Mouse (Mus musculus): ENCODE results near the gene Fggy. TPM values are rescaled to one million over a fixed set of nuclear protein-coding genes. Genes with fewer than 3 reads are reported as not detected.

The Fggy gene
- polyA plus RNA-seq, 1 experiment from 2014 or later = 7.9 TPM

DNA sequence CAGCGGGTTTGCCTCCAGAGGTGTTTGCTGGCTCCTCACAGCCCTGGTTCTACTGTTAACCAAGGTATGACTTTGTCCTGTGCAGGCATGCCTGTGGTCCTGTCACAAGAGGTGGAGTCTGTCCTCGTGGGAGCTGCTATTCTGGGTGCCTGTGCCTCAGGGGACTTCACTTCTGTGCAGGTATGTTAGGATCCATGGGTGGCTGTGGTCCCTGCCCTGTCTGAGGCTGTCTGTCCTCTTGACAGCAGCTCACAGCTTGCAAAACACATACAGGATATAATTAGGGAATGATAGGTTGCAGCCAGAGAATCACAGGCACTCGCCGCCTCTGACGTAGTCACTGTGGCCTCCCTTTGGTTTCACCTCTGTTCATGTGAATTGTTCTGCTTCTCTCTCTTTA, 292.2 kb downstream of the Fggy start:
- H3K36me3 ChIP-seq (ENCODE audit: control insufficient read depth, insufficient read depth, low read length) = no peaks in the 10 kb centered on the region
- no peak overlapping the region for H3K4me3 ChIP-seq (ENCODE audit: low read depth, low read length)
- H3K9me3 ChIP-seq (ENCODE audit: control insufficient read depth, low read length) = no peaks in the 10 kb centered on the region
- no peak overlapping the region for H3K9ac ChIP-seq (ENCODE audit: low read depth, low read length)
- H3K27me3 ChIP-seq (replicated peaks; ENCODE audit: control insufficient read depth, insufficient read depth, low read length) = no peaks in the 10 kb centered on the region
- no peak overlapping the region for H3K4me2 ChIP-seq
- H3K27ac ChIP-seq (ENCODE audit: low read depth, low read length) = no peak overlapping the region
- WGBS = 75% methylated on average over 5 of the region's 5 CpGs
- DNase-seq (ENCODE audit: low spot score) (no peak), ATAC-seq (replicated peaks; ENCODE audit: low FRiP score) (no peak)
- no peaks in the 10 kb centered on the region for H3K4me1 ChIP-seq (replicated peaks; ENCODE audit: control insufficient read depth, insufficient read depth, low read length)

DNA sequence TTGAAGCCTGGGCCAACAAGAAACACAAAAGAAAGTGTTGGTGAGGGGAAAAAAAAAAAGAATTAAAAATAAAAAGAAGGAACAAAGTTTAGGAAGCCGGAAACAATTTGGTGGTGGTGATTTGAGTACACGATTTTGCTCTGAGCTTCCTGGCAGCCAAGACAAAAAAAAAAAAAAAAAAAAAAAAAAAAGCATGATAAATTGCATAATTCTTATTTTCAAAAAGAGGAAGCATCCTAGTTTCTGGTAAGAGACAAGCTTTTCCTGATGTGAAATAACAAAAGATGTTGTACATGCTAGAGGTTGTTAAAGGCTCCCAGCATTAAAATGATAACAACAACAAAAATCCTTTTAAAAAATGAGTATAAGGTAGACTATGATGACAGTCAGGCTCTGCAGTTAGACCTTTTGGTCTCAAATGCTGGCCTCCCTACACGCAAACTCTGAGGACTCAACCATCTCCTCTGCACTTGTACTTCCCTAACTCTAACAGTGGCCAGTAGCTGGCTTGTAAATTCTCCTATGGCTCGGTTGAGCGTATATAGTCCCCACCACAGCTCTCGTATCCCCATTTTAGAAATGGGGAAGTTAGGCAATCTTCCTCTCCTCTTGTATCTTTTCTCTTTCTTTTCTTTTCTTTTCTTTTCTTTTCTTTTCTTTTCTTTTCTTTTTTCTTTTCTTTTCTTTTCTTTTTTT, 292.9 kb downstream of the Fggy start:
- ATAC-seq (replicated peaks; ENCODE audit: low FRiP score) (no peak), DNase-seq (ENCODE audit: low spot score) (no peak)
- Histone ChIP-seq H3K36me3 (ENCODE audit: control insufficient read depth, insufficient read depth, low read length) (no peaks in the 10 kb centered on the region), H3K27ac (ENCODE audit: low read depth, low read length) (no peak overlapping the region), H3K9me3 (ENCODE audit: control insufficient read depth, low read length) (no peaks in the 10 kb centered on the region), H3K4me3 (ENCODE audit: low read depth, low read length) (no peak overlapping the region), H3K27me3 (replicated peaks; ENCODE audit: control insufficient read depth, insufficient read depth, low read length) (no peaks in the 10 kb centered on the region), H3K4me1 (replicated peaks; ENCODE audit: control insufficient read depth, insufficient read depth, low read length) (no peaks in the 10 kb centered on the region), H3K9ac (ENCODE audit: low read depth, low read length) (no peak overlapping the region), H3K4me2 (no peak overlapping the region)
- WGBS = 51% methylated on average over 6 of the region's 6 CpGs

DNA sequence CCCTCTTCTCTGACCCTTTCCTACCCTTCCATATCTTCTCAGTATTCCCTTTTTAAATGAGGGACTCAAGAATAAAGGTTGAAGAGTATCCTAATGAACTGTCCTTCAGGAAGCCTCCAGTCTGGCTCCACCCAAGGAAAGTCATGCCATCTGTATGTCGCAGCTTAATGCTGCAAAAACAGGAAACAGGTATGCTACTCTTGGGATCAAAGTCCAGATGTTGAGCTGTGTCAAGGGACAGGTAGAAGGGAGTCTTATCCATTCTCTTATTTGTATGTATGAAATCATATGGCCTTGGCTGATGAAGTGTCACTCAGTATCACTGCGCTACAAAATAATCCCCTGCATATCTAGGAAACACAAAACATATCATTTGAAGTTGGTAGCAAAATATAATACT, 294.9 kb downstream of the Fggy start:
- Histone ChIP-seq H3K27ac (ENCODE audit: low read depth, low read length) (no peak overlapping the region), H3K4me2 (no peak overlapping the region), H3K4me1 (replicated peaks; ENCODE audit: control insufficient read depth, insufficient read depth, low read length) (no peaks in the 10 kb centered on the region), H3K9me3 (ENCODE audit: control insufficient read depth, low read length) (no peaks in the 10 kb centered on the region), H3K27me3 (replicated peaks; ENCODE audit: control insufficient read depth, insufficient read depth, low read length) (no peaks in the 10 kb centered on the region), H3K4me3 (ENCODE audit: low read depth, low read length) (no peak overlapping the region), H3K36me3 (ENCODE audit: control insufficient read depth, insufficient read depth, low read length) (no peaks in the 10 kb centered on the region), H3K9ac (ENCODE audit: low read depth, low read length) (no peak overlapping the region)
- ATAC-seq (replicated peaks; ENCODE audit: low FRiP score) = no peak
- WGBS = 85% methylated on average over 2 of the region's 2 CpGs
- DNase-seq (ENCODE audit: low spot score) = no peak

DNA sequence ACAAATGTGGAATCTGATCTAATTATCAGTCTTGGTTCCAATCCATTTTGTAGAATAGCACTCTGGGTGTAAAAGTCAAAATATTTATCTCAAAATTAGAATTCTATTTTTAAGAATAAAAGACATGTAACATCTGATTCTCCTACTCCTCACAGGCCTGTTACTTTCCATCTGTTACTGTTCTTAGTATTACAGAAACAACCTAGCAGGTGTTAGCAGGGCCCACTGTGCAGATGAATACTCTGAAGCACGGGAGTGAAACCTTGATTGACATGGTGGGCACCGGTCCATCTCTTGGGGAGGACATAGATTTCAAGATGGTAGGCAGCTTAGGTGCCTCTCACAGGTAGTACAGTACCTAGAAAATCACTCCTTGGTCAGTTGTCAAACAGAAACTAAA, 298.7 kb downstream of the Fggy start:
- ATAC-seq (replicated peaks; ENCODE audit: low FRiP score) (no peak), DNase-seq (ENCODE audit: low spot score) (no peak)
- 91% methylated on average over 2 of the region's 2 CpGs for WGBS

GRCm38 (mm10) chr4:95860601-95861000, 303.3 kb downstream of the Fggy start:
- no peak overlapping the region for H3K4me2 ChIP-seq
- 44% methylated on average over 3 of the region's 3 CpGs for WGBS
- H3K27ac ChIP-seq (ENCODE audit: low read depth, low read length) = no peak overlapping the region
- no peaks in the 10 kb centered on the region for H3K9me3 ChIP-seq (ENCODE audit: control insufficient read depth, low read length)
- no peaks in the 10 kb centered on the region for H3K27me3 ChIP-seq (replicated peaks; ENCODE audit: control insufficient read depth, insufficient read depth, low read length)
- H3K9ac ChIP-seq (ENCODE audit: low read depth, low read length) = no peak overlapping the region
- H3K36me3 ChIP-seq (ENCODE audit: control insufficient read depth, insufficient read depth, low read length) = no peaks in the 10 kb centered on the region
- H3K4me3 ChIP-seq (ENCODE audit: low read depth, low read length) = no peak overlapping the region
- no peaks in the 10 kb centered on the region; the same call in 1 of the 2 replicates for H3K4me1 ChIP-seq (replicated peaks; ENCODE audit: control insufficient read depth, insufficient read depth, low read length)
- no peak for DNase-seq (ENCODE audit: low spot score)
- ATAC-seq (replicated peaks; ENCODE audit: low FRiP score) = no peak

More for the DNA sequence above, 298.7 kb downstream of the Fggy start:
- Histone ChIP-seq H3K4me2 (no peak overlapping the region), H3K4me1 (replicated peaks; ENCODE audit: control insufficient read depth, insufficient read depth, low read length) (no peaks in the 10 kb centered on the region), H3K9me3 (ENCODE audit: control insufficient read depth, low read length) (no peaks in the 10 kb centered on the region), H3K27ac (ENCODE audit: low read depth, low read length) (no peak overlapping the region), H3K4me3 (ENCODE audit: low read depth, low read length) (no peak overlapping the region), H3K36me3 (ENCODE audit: control insufficient read depth, insufficient read depth, low read length) (no peaks in the 10 kb centered on the region), H3K9ac (ENCODE audit: low read depth, low read length) (no peak overlapping the region), H3K27me3 (replicated peaks; ENCODE audit: control insufficient read depth, insufficient read depth, low read length) (no peaks in the 10 kb centered on the region)

- H3K4me1 ChIP-seq (replicated peaks; ENCODE audit: control insufficient read depth, insufficient read depth, low read length) = no peaks in the 10 kb centered on the region; the same call in 1 of the 2 replicates
- no peak overlapping the region for H3K9ac ChIP-seq (ENCODE audit: low read depth, low read length)
- H3K9me3 ChIP-seq (ENCODE audit: control insufficient read depth, low read length) = no peaks in the 10 kb centered on the region
- H3K27me3 ChIP-seq (replicated peaks; ENCODE audit: control insufficient read depth, insufficient read depth, low read length) = no peaks in the 10 kb centered on the region
- no peak overlapping the region for H3K4me2 ChIP-seq
- no peak for ATAC-seq (replicated peaks; ENCODE audit: low FRiP score)
- H3K27ac ChIP-seq (ENCODE audit: low read depth, low read length) = no peak overlapping the region
- DNase-seq (ENCODE audit: low spot score) = no peak
- no peak overlapping the region for H3K4me3 ChIP-seq (ENCODE audit: low read depth, low read length)
- WGBS = 46% methylated on average over 4 of the region's 4 CpGs
- H3K36me3 ChIP-seq (ENCODE audit: control insufficient read depth, insufficient read depth, low read length) = no peaks in the 10 kb centered on the region
Observed at GRCm38 (mm10) chr4:95861074-95861473, 303.8 kb downstream of the Fggy start.

GRCm38 (mm10) chr4:95861741-95862155, 304.4 kb downstream of the Fggy start:
- Histone ChIP-seq H3K9me3 (ENCODE audit: control insufficient read depth, low read length) (no peaks in the 10 kb centered on the region), H3K4me3 (ENCODE audit: low read depth, low read length) (no peak overlapping the region), H3K9ac (ENCODE audit: low read depth, low read length) (no peak overlapping the region), H3K27ac (ENCODE audit: low read depth, low read length) (no peak overlapping the region), H3K36me3 (ENCODE audit: control insufficient read depth, insufficient read depth, low read length) (no peaks in the 10 kb centered on the region), H3K27me3 (replicated peaks; ENCODE audit: control insufficient read depth, insufficient read depth, low read length) (no peaks in the 10 kb centered on the region), H3K4me1 (replicated peaks; ENCODE audit: control insufficient read depth, insufficient read depth, low read length) (no peaks in the 10 kb centered on the region; the same call in 1 of the 2 replicates), H3K4me2 (no peak overlapping the region)
- DNase-seq (ENCODE audit: low spot score) (no peak), ATAC-seq (replicated peaks; ENCODE audit: low FRiP score) (no peak)
- WGBS = 82% methylated on average over 5 of the region's 5 CpGs

GRCm38 (mm10) chr4:95862276-95862675, 305.0 kb downstream of the Fggy start:
- DNase-seq (ENCODE audit: low spot score) = no peak
- Histone ChIP-seq H3K4me3 (ENCODE audit: low read depth, low read length) (no peak overlapping the region), H3K4me2 (no peak overlapping the region), H3K9me3 (ENCODE audit: control insufficient read depth, low read length) (no peaks in the 10 kb centered on the region), H3K36me3 (ENCODE audit: control insufficient read depth, insufficient read depth, low read length) (no peaks in the 10 kb centered on the region), H3K9ac (ENCODE audit: low read depth, low read length) (no peak overlapping the region), H3K27ac (ENCODE audit: low read depth, low read length) (no peak overlapping the region), H3K4me1 (replicated peaks; ENCODE audit: control insufficient read depth, insufficient read depth, low read length) (no peaks in the 10 kb centered on the region; the same call in 1 of the 2 replicates), H3K27me3 (replicated peaks; ENCODE audit: control insufficient read depth, insufficient read depth, low read length) (no peaks in the 10 kb centered on the region)
- ATAC-seq (replicated peaks; ENCODE audit: low FRiP score) = no peak
- WGBS = 76% methylated on average over 7 of the region's 7 CpGs

- no peaks in the 10 kb centered on the region; the same call in 1 of the 2 replicates for H3K4me1 ChIP-seq (replicated peaks; ENCODE audit: control insufficient read depth, insufficient read depth, low read length)
- H3K36me3 ChIP-seq (ENCODE audit: control insufficient read depth, insufficient read depth, low read length) = no peaks in the 10 kb centered on the region
- no peaks in the 10 kb centered on the region for H3K27me3 ChIP-seq (replicated peaks; ENCODE audit: control insufficient read depth, insufficient read depth, low read length)
- no peak overlapping the region for H3K9ac ChIP-seq (ENCODE audit: low read depth, low read length)
- WGBS = 53% methylated on average over 6 of the region's 6 CpGs
- no peaks in the 10 kb centered on the region for H3K9me3 ChIP-seq (ENCODE audit: control insufficient read depth, low read length)
- H3K27ac ChIP-seq (ENCODE audit: low read depth, low read length) = no peak overlapping the region
- H3K4me2 ChIP-seq = no peak overlapping the region
- no peak for DNase-seq (ENCODE audit: low spot score)
- no peak overlapping the region for H3K4me3 ChIP-seq (ENCODE audit: low read depth, low read length)
- peak; percentile 39; the same call in 1 of the 2 replicates for ATAC-seq (replicated peaks; ENCODE audit: low FRiP score)
Observed at GRCm38 (mm10) chr4:95862781-95863499, 305.6 kb downstream of the Fggy start.
